1 mouse cellular context compared by ENCODE assay signal in the genomic region with DNA sequence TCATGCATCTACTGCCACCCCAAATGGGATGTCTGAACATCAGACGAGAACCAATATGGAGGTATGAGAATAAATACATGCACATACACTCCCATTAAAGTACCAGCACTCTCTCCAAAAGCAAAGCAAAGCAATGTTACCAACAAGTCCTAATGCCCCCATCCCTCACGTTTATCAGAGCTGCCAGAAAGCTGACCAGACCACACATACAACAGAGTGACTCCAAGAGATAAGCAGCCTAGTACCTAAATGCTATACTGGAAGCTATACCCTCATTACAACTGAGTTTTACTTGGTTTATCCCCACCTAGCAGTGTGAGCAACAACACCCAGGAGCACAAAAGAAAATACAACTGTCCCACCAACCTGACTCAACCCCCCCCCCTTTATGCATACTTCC.
TF ChIP-seq lines count a peak whose summit lies in the region.

No protein-coding gene starts in this region.

TF ChIP-seq in MEL, 35 proteins besides CTCF, POLR2A, EP300 and RAD21 (continued from another document):
- no peak for TF ChIP-seq BHLHE40 (IDR thresholded peaks at IDR 0.05; ENCODE audit: borderline replicate concordance, low read depth, low read length)
- TF ChIP-seq POLR2AphosphoS2 (IDR thresholded peaks at IDR 0.05; ENCODE audit: low read length): no peak
- no peak for TF ChIP-seq GABPA (IDR thresholded peaks at IDR 0.05; ENCODE audit: low read depth, low read length)
TF ChIP-seq in MEL: peak in this region for 4.
